Mouse (Mus musculus) liver, postnatal 0 days (tissue): ENCODE data around the gene Zbtb46. TPM values are rescaled to one million over a fixed set of nuclear protein-coding genes. Genes with fewer than 3 reads are reported as not detected.

Experiments
- ATAC-seq: fragments of 200-750 bp; cut with Nextera tagmentation; 2 replicates; pipeline ENCODE4 v1.8.0; 2017; ENCODE audit warnings: mild to moderate bottlenecking, moderate library complexity
- DNase-seq: peaks from one replicate; pipeline ENCODE4 v3.0.0-alpha.2; 2016
- H3K27ac ChIP-seq: fragments of 300-500 bp; sonication (generic); 2 replicates; pipeline ENCODE4 v1.5.1; 2014; ENCODE audit warnings: antibody characterized with exemption, moderate library complexity, mild to moderate bottlenecking, low read depth
- H3K27me3 ChIP-seq: fragments of 300-500 bp; sonication (generic); 2 replicates; pipeline ENCODE4 v1.6.1; 2014; ENCODE audit warnings: low read length, control low read depth, mixed read lengths; ENCODE audit not compliant: insufficient read depth
- H3K36me3 ChIP-seq: fragments of 300-500 bp; sonication (generic); replicated peaks from 2 replicates; pipeline ENCODE4 v1.6.1; 2014; ENCODE audit warnings: mild to moderate bottlenecking, control low read depth, low read length, moderate library complexity, mixed read lengths; ENCODE audit not compliant: insufficient read depth
- H3K4me1 ChIP-seq: fragments of 300-500 bp; sonication (generic); 2 replicates; pipeline ENCODE4 v1.6.1; 2014; ENCODE audit warnings: antibody characterized with exemption, mild to moderate bottlenecking, control low read depth; ENCODE audit not compliant: insufficient read depth
- H3K4me2 ChIP-seq: fragments of 300-500 bp; sonication (generic); 2 replicates; pipeline ENCODE4 v1.6.1; 2014; ENCODE audit warnings: low read depth, mild to moderate bottlenecking, low read length, moderate library complexity, mixed read lengths
- H3K4me3 ChIP-seq: fragments of 300-500 bp; sonication (generic); 2 replicates; pipeline ENCODE4 v1.5.1; 2014; ENCODE audit warnings: low read depth, low read length
- H3K9ac ChIP-seq: fragments of 300-500 bp; sonication (generic); replicated peaks from 2 replicates; pipeline ENCODE4 v1.6.1; 2014; ENCODE audit warnings: mild to moderate bottlenecking, moderate library complexity
- H3K9me3 ChIP-seq: fragments of 300-500 bp; sonication (generic); 2 replicates; pipeline ENCODE4 v1.6.1; 2016; ENCODE audit warnings: mild to moderate bottlenecking, control low read depth, low read length, mixed read lengths
- CTCF ChIP-seq: sonication (generic); IDR thresholded peaks from 2 replicates; pipeline ENCODE4 v1.5.1; 2016; ENCODE audit warnings: antibody characterized with exemption, low read depth
- EP300 ChIP-seq: IDR thresholded peaks from 2 replicates; pipeline ENCODE4 v1.6.1; 2016; ENCODE audit warnings: antibody characterized with exemption, low read depth, mild to moderate bottlenecking
- whole genome bisulfite sequencing: fragments of 180-500 bp; shearing (Covaris S2); extraction: QIAGEN DNeasy Blood & Tissue Kit; methylation state at CpG from one replicate; pipeline ENCODE4 v1.1.7; 2014; ENCODE audit not compliant: insufficient replicate concordance; 5-methylcytosine and 5-hydroxymethylcytosine counted together
- polyA plus RNA-seq: library from polyadenylated mRNA; unstranded; fragments of >200 nt; fragmentation: Nextera tagmentation; extraction: Ambion mirVana; gene quantifications from 2 replicates; pipeline ENCODE4 v1.2.1, GENCODE M21; 2015

Gene Zbtb46
- polyA plus RNA-seq, 1 experiment from 2014 or later = 3.5 TPM

DNA sequence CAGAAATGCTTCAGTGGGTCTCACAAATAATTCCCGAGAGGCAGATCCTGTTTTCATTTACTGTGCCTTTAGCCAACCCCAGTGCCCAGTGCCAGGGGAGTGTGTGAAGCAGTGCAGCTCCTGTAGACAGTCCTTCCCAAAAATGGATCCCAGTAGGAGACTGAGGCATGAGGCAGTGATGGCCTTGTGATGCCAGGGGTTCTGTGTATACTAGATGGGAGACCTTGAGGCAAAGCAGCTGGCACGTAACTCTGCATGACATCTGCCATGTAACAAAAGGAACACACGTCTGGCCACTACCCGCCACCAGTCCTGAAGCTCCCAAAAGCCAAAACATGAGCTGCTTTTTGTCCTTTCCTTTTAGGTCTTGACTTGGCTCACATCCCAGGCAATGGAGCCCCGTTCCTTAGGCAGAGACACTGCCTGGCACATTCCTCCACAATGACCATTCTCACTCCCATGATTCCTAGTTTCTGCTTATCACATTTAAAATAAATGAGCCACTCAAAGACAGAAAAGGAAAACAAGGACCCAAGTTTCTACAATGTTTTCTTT lies 61.9 kb downstream of the Zbtb46 start:
- no peak for TF ChIP-seq EP300
- no peak for TF ChIP-seq CTCF
- no peak overlapping the region for H3K4me2 ChIP-seq
- no peak overlapping the region for H3K4me3 ChIP-seq
- no peaks in the 10 kb centered on the region for H3K9me3 ChIP-seq
- H3K27me3 ChIP-seq = no peaks in the 10 kb centered on the region
- H3K36me3 ChIP-seq = peaks cover 2% of the 10 kb centered on the region; the same call in 1 of the 2 replicates
- H3K9ac ChIP-seq = no peak overlapping the region
- no peak overlapping the region for H3K27ac ChIP-seq
- DNase-seq (no peak), ATAC-seq (no peak)
- H3K4me1 ChIP-seq = no peaks in the 10 kb centered on the region
- WGBS = 89% methylated on average over 5 of the region's 5 CpGs

DNA sequence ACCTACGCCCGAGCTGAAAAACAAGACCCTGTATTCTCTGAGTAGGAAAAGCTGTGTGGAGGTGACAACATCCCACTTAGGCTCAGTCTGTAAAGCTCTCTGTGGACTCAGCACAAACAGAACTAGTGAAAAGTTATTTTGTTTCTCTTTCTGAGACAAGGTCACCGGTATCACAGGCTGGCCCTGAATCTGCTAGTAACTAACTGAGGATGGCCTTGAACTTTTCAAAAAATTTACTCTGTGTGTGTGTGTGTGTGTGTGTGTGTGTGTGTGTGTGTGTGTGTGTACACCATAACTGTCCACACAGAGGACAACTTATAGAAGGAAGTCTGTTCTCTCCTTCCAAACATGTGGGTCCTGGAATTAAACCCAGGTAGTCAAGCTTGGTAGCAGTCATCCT lies 65.1 kb downstream of the Zbtb46 start:
- TF ChIP-seq EP300 (no peak), CTCF (no peak)
- H3K9me3 ChIP-seq = no peaks in the 10 kb centered on the region
- DNase-seq (no peak), ATAC-seq (no peak)
- no peaks in the 10 kb centered on the region for H3K27me3 ChIP-seq
- no peak overlapping the region for H3K4me3 ChIP-seq
- no peaks in the 10 kb centered on the region for H3K4me1 ChIP-seq
- H3K4me2 ChIP-seq = no peak overlapping the region
- H3K36me3 ChIP-seq = peaks cover 10% of the 10 kb centered on the region; the same call in 1 of the 2 replicates
- no peak overlapping the region for H3K27ac ChIP-seq
- no peak overlapping the region for H3K9ac ChIP-seq
- 86% methylated on average over 3 of the region's 3 CpGs for WGBS

DNA sequence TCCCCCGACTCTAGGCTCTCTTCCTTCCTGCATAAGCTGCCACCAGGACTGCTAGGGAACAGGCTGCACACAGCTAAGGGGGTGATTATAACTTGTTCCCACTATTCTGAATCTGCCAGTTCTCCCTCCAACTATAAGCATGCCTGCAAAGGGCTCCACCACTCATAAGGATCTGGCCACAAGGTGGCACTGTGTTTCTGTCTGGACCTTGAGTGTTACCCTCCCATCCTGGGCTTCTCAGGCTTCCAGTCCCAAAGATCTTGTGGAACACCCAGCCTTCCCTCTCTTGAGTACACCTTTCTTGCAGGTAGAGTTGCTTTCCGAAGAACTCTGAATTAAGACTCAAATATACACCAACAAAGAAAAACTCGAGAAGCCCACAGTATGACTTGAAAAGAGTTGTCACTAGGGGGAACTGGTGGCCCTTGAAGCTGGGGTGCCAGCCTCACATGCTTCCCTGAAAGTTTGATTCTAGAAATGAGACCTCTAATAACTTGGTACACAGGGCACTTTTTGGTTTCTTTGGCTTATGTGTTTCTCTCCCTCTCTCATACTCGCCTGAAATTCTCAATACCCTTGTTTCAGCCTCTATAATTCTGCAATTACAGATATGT lies 66.5 kb downstream of the Zbtb46 start:
- H3K4me2 ChIP-seq = no peak overlapping the region
- no peaks in the 10 kb centered on the region for H3K27me3 ChIP-seq
- peaks cover 10% of the 10 kb centered on the region; the same call in 1 of the 2 replicates for H3K36me3 ChIP-seq
- 30% methylated on average over 4 of the region's 4 CpGs for WGBS
- ATAC-seq (peak; percentile 80), DNase-seq (peak; percentile 86)
- no peaks in the 10 kb centered on the region for H3K9me3 ChIP-seq
- no peaks in the 10 kb centered on the region for H3K4me1 ChIP-seq
- no peak overlapping the region for H3K4me3 ChIP-seq
- H3K9ac ChIP-seq = no peak overlapping the region
- TF ChIP-seq EP300 (no peak), CTCF (peak; percentile 93)
- no peak overlapping the region for H3K27ac ChIP-seq

DNA sequence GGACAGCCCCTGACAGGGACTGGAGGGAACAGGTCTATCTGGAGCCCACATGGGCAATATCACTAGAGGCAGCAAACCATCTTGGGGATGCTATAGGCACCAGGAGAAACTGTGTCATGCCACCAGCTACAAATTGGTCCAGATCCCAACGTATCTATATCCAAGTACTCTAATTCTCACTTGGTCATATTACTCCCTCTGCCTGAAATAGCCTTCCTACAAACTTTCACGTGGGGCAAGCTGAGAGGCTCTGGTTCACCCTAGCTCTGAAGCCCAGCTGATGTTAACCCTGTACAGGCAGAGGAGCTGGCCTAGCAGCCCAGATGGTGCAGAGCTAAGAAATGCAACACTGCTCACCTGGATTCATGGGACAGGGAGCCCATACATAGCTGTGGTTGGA lies 67.7 kb downstream of the Zbtb46 start:
- WGBS = 65% methylated on average over 2 of the region's 2 CpGs
- TF ChIP-seq CTCF (no peak), EP300 (no peak)
- Histone ChIP-seq H3K36me3 (peaks cover 12% of the 10 kb centered on the region; the same call in 1 of the 2 replicates), H3K4me3 (no peak overlapping the region), H3K9me3 (no peaks in the 10 kb centered on the region), H3K4me1 (no peaks in the 10 kb centered on the region), H3K27me3 (no peaks in the 10 kb centered on the region), H3K4me2 (no peak overlapping the region), H3K27ac (no peak overlapping the region), H3K9ac (no peak overlapping the region)
- no peak for ATAC-seq
- no peak for DNase-seq

DNA sequence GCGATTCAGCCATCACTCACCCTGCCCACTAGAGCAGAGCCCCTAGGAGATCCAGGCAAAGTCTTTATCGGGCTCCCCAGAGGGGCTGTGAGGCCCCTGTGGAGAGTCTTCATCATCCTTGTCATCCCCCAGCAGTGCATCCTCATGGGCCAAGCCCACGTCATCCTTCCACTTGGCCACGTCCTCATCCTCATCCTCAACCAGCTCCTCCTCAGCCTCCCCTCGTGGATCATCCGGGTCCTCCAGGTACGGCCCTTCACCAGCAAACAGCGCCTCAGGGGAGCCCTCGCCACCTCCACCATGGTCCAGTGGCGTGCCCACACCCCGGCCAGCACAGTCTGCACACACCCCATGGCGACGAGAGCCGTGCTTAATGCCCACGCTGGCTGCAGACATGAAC lies 68.2 kb downstream of the Zbtb46 start:
- no peak for ATAC-seq
- Histone ChIP-seq H3K9ac (no peak overlapping the region), H3K36me3 (peaks cover 15% of the 10 kb centered on the region; the same call in 1 of the 2 replicates), H3K27me3 (no peaks in the 10 kb centered on the region), H3K27ac (no peak overlapping the region), H3K4me1 (no peaks in the 10 kb centered on the region), H3K9me3 (no peaks in the 10 kb centered on the region), H3K4me2 (no peak overlapping the region), H3K4me3 (no peak overlapping the region)
- DNase-seq = no peak
- 88% methylated on average over 15 of the region's 15 CpGs for WGBS
- no peak for TF ChIP-seq CTCF

DNA sequence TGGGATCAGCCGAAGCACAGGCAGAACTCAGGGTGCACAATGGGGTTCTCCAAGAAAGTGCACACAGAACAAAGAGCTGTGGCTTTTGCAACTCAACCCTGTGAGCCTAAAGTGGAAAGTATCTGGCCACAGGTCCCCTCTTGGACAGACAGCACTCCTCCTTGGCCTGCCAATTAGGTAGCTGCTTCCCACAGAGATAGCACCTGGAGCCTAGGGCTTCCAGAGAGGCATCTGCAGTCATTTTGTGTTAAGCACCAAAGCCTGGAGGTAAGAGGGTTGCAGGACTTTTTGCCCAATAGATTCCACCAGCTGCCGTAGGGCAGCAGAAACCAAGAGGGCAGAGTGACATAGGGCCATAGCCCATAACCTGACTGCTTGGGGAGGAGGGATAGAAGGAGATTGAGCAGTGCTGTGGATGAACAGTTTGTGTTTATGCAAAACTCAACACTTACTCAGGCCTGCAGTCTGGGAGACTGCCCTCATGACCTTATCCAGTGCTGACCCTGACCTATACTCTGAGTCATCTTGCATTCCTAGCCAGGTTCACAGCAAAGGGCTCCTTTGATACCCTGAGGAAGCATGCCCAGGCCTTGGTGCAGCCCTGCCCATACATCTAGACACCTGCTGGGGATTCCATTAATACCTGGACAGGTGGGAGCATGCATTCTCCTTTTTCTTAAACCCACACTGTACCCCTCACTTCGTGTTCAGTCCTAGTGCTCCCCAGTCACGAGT lies 68.9 kb downstream of the Zbtb46 start:
- no peaks in the 10 kb centered on the region for H3K4me1 ChIP-seq
- no peaks in the 10 kb centered on the region for H3K27me3 ChIP-seq
- no peak overlapping the region for H3K4me2 ChIP-seq
- no peaks in the 10 kb centered on the region for H3K9me3 ChIP-seq
- TF ChIP-seq CTCF = no peak
- no peak for TF ChIP-seq EP300
- no peak overlapping the region for H3K27ac ChIP-seq
- WGBS = 75% methylated on average over 4 of the region's 4 CpGs
- no peak for DNase-seq
- H3K36me3 ChIP-seq = peaks cover 17% of the 10 kb centered on the region; the same call in 1 of the 2 replicates
- ATAC-seq = no peak
- H3K9ac ChIP-seq = no peak overlapping the region
- H3K4me3 ChIP-seq = no peak overlapping the region
